Mouse (Mus musculus) cerebellum, postnatal 10 days (tissue): ENCODE data around the gene Ppp1r15a.
"Not testable (repeated sequence)": the region's sequence is repeated elsewhere in the genome, so short reads cannot be mapped to it uniquely, and the experiment has no call there.

Experiments used
- DNase-seq, 2 experiments: peaks; one replicate each; pipeline ENCODE4 v3.0.0; 2021; ENCODE audit warnings: mixed read lengths in 2 of 2

The Ppp1r15a gene

DNA sequence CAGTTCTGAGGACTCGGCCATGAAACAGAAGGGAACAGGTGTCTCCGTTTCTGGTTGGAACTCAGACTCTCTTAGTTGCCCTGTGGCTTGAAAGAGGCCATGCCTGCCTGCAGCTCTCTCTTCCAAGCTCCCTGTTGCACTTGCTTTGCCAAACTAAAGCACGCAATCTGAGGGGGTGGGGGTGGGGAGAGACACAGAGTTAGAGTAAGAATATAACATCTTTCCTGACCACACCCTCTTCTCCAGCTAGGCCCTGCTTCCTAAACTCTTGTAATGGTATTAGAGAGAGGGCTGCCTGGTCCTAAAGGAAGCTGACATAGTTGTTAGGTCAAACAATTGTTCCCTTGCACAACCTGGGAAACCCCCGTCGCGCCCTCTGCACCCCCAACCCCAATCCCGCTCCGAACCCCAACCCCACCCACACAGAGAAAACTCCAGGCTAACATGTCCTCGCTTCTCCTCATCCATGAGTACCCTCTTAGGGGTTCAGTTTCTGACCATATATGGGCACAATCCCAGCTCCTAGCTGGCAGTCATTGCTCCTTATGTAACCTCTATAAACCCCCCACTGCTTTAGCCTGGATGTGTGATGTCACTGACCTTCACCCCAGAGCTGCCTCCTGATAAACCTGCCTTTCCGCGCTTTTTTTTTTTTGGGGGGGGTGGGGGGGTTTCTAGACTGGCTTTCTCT lies 24.9 kb upstream of the Ppp1r15a start:
- DNase-seq = no peak

DNA sequence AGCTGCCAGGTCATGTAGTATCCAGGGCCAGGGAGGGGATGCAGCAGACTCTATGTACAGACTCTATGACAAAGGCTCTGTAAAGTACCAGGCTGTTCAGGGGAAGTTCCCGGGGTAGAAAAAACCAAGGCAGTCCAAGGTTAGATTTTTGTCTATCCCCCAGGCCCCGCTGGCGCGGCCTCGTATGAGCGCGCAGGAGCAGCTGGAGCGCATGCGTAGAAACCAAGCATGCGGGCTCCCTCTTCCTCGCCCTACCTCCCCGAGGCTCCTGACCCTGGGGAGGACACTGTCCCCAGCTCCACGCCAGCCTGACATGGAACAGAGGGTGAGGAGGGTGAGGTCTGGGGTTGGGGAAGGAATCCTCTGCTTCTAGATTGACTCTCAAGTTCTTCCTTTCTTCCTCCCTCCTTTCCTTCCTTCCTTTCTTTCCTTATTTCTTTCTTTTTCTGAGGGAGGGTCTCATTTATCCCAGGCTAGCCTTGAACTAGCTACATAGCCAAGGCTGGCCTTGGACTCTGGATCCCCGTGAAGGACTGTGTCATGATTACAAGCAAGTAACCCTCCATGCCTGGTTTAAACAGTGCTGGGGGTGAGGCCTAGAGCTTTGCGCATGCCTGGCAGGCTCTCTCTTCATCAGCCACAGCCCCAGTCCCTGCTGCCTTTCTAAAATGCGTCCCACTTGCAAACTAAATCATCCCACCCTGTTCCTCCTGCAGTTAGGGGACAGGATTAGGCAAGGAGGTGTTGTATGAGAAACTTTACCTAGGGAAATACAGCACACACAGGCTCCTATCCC lies 23.8 kb upstream of the Ppp1r15a start:
- no peak for DNase-seq

DNA sequence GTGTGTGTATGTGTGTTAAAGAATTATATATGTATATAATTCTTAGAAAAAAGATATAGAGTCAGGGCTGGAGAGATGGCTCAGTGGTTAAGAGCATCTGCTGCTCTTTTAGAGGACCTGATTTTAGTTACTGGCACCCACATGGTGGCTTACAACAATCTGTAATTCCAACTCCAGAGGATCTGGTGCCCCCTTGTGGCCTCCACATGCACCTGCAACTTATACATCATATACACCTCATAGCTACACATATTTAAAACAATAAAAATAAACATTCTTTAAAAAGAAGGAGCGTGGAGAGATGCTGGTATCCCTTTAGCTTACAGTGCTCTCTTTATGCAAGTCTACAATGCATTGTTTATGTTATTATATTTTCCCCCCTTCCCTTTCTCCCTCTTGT lies 18.5 kb upstream of the Ppp1r15a start:
- DNase-seq = no peak

DNA sequence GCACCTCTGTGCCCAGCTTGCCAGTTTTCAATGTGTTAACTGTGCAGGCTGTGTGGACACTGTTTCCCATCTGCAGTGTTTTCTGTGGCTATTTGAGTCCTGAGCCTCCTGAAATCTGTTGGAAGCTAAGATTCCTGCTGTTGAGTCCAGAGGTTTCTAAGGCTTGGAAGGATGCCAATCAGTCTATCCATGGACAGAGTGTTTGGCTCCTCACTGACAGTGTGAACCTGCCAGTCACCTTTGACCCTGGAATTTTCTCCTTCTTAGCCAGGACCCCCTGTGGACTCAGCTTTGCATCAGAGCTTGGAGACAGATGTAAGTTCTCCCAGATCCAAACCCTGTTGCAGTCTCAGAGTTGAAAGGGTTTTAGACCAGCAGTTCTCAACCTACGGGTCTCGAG lies 14.1 kb upstream of the Ppp1r15a start:
- peak in 1 of 2 experiments; percentile 40 for DNase-seq

DNA sequence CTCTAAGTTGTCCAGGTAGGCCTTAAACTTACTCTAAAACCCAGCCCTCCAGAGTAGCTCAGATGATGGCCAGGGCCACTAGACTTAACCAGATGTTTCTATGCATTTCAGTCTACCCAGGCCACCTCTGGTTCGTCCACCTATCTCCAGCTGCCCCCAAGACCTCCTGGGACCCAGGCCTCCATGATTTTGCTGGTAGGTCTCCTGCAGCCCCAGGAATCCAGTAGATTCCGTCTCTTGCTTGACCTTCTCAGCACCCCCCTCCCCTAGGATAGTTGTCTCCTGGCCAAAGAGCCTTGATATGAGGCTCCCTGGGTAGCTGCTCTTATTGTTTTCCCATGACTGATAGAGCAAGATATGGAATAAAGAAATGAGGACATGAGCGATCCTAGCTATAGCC lies 13.0 kb upstream of the Ppp1r15a start:
- DNase-seq = peak in 1 of 2 experiments; percentile 19

DNA sequence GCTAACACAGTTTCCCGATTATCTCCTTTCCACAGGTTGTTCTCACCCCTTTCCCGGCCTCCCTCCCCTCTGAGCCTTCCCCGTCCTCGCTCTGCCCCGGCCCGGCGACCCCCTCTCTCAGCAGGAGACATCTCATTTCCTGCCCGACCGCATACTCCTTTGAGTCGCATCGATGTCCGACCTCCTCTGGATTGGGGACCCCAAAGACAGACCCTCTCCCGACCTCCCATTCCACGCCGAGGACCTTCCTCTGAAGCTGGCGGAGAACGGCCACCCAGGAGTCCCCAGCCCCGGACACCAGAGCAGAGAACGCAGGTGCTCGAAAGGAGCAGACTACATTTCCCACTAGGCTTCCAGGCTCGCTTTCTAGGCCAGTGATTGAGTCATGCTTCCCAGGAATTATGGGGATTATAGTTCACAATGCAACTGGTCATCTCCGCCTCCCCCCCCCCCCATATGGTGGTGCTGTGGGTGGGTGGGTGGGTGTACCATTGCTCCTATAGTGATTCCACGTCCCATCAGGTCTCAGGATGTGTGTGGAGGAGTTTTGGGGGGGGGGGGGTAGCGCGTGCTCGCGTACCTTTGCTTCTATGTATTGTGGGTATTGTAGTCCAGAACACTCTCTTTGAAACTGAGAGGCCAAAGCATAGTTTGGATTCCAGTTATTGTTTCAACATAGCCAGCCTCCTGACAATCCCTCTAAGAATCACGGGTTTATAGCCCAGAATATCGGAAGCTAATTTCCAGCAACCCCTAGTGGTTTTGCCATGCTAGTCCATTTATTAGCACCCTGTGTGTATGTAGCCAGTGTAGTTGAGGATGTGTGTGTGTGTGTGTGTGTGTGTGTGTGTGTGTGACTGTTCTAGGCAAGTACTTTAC lies 12.3 kb upstream of the Ppp1r15a start:
- DNase-seq = peak; percentile 81

DNA sequence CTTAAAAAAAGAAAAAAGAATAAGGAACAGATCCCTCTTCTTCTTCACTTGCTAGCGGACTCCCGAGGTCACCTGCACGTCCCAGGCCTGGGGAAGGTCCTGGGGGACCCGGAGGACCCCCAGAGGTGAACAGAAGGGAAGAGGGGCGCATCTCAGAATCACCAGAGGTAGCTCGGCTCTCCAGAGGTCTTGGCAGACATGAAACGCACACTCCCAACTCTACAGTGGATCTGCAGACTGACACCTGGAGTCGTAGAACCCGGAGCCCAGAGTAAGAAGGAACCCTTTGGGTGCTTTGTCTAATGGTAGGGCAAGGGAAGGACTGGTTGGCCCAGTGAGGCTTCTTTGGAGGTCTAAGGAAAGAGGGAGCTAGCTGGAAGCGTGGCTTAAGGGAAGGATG lies 11.5 kb upstream of the Ppp1r15a start:
- no peak for DNase-seq

DNA sequence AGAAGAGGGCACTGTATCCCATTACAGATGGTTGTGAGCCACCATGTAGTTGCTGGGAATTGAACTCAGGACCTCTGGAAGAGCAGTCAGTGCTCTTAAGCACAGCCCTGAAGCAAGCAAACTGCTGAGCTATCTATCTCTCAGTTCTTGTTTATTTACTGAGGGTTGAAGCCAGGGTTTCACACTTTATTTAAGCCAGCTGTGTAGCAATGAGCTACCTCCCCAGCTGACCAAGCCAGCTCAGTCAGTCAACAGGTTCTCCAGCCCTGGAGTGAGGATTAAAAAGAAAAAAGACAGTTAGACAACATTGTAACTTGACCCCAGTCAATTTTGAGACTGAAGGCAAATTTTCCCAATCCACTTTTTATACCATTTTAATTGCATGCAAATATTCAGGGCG lies 9.6 kb upstream of the Ppp1r15a start:
- DNase-seq = no peak

DNA sequence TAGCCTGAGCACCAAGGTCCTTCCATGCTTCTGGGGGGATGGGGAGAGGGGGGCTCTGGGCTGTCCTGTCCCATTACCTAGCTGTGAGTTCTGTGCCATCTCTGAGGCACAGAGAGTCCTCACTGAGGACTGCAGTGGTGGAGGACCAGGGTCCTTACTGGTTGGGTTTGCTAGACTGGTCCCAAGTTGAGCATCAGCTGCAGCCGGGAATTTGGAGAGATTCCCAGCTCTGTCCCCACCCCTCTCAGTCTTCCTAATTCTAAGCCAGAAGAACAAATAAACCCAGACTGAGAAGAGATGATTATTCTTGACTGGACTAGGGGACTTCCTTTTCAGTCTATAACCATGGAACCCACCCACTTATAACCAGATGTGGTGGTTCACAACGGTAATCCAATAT lies 4.6 kb upstream of the Ppp1r15a start:
- DNase-seq = no peak

DNA sequence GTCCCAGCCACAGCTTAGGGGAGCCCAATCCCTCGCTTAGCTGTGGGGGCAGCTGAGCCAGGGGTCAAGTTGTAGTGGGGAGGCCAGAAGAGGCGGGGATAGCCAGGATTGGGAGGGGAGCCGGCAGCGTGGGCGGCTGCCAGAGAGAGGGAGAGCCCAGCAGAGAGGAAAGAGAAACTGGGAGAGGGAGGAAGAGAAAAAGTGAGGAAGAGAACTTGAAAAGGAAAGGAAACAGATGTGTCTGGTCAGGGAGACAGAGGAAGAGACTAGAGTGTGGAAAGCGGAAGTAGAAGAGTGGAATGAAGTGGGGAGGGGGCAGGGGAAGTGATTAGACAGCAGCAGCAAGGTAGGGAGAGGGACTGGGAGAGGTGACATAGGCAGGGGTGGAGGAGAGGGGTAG lies 3.4 kb upstream of the Ppp1r15a start:
- no peak for DNase-seq

DNA sequence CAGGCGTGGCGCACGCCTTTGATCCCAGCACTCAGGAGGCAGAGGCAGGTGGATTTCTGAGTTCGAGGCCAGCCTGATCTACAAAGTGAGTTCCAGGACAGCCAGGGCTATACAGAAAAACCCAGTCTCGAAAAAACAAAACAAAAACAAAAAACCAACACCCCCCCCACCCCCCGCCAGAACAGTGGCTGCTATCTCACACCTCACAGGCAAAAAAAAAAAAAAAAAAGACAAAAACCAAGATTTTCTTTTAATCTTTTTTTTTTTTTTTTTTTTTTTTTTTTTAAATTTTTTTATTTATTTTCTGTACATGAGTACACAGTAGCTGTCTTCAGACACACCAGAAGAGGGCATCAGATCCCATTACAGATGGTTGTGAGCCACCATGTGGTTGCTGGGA lies 1.1 kb upstream of the Ppp1r15a start:
- DNase-seq = not testable (repeated sequence)

DNA sequence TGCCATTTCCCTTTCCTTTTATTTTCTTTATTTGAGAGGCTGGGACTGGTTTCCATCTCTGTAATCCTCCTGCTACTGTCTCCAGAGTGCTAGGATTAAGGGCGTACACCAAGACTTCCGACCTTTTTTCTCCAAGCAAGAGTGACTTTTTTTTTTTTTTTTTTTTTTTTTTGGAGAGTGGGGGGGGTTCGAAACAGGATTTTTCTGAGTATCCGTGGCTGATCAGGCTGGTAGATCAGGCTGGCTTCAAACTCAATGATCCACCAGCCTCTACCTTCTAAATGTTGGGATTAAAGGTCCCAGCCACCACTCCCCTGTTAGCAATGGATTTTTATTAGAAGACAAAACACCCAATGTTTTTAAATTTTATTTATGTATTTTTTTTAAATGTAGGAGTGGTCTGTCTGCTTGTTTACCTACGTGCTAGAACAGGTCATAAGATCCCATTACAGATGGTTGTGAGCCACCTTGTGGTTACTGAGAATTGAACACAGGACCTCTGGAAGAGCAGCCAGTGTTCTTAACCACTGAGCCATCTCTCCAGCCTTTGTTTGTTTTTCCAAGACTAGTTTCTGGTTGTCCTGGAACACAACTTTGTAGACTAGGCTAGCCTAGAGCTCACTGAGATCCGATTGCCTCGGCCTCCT lies 529 bp upstream of the Ppp1r15a start:
- DNase-seq = peak in 1 of 2 experiments; percentile 43

DNA sequence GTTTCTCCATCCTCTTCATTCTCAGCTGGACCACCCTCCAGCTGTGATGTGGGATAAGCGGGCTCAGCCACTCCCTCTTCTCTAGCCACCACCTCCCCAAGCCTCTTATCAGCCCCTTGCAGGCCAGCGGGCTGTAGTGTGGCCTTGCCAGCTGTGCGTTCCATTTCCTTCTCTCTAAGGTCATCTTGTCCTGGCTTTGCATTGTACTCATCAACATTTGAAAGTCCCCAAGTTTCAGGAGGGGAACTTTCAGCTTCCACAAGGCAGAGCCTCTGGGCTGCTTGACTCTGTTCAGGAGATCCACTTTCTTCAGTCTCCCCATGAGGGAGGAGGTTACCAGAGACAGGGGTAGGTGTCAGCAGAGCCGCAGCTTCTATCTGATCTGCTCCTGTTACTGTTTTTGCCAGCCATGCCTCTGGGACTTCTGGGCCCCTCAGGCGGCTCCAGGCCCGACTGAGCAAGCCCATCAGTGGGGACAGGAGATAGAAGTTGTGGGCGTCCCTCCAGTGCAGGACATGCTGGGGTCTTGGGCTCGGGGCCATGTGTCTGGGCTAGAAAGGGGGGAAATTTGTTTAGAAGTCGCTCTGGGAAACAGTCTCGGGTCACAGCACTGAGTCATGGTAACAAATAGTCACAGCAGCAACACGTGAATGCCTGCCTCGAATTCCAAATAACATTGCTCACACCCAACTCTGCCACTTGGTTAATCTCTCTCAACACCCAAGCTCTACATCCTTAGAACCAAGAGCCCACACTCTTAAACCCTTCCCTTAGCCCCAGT lies 1.0 kb downstream of the Ppp1r15a start:
- DNase-seq = peak; percentile 39 to 53

DNA sequence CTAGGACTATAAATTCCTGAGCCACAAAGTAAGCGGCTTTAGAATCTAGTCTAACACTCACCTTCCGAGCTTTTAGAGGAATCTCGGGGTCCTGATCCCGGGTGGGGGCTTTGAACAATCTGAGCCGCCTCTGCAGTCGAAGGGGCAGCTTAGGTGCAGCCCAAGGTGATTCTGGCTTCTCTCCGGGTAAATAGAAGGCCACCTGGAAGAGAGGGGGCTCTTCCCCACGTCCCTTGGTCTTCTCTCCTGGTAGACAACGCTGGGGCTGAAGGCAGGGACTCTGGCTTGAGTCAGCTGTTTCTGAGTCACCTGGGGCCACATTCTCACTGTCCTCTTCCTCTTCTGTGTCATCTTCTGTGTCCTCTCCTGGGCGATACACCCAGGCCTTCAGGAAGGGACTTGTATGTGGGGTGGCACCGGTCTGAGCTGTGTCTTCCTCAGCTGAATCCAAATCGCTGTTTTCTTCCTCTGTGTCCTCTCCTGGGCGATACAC lies 2.3 kb downstream of the Ppp1r15a start:
- no peak for DNase-seq

DNA sequence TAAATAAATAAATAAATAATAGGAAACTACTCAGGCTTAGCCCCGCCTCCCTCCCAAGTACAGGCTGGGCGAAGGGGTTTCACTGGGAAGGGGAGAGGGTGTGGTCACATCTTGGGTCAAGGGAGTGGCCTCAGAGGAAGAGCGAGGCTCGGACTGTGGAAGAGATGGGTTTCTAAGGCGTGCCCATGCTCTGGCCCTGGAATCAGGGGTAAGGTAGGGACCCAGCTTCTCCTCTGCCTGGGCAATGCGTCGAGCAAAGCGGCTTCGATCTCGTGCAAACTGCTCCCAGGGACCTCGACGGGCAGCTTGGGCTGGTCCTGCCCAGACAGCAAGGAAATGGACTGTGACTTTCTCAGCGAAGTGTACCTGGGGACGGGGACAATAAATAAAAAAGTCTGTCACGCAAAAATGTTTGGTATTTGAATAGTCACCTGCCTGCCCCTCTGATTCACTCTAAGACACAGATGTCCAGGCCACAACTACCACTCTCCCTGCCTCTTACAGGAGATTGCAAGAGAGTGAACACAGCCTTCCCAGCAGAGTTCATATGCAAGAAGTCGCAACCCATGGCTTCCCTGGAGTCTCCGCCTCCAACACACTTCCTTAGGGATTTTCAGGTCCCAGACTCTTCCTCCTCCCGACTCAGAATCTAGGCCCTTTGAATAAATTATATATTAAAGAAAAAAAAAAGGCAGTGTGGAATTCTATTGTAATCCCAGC lies 3.0 kb downstream of the Ppp1r15a start:
- DNase-seq = no peak

DNA sequence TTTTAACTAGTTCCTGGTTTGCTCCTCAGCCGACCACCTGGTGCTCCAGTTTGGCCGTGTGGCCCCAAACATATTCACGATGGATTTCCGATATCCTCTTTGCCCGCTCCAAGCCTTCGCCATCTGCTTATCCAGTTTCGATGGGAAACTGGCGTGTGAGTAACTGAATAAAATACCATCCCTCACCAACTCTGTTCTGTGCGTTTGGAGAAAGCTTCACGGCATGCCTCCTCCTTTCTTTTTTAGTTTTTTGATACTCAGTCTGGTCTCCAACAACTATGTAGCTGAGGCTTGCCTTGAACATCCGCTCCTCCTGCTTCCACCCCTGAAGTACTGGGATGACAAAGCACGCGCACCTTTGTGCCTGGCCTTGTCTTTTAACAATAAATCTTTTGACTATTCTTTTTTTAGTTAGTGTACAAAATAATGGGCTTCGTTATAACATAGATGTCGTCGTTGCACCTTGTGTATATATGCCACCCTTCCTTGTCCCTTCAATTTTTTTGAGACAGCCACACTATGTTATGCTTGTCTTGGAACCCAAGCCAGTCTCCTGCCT lies 3.8 kb downstream of the Ppp1r15a start:
- DNase-seq = no peak

DNA sequence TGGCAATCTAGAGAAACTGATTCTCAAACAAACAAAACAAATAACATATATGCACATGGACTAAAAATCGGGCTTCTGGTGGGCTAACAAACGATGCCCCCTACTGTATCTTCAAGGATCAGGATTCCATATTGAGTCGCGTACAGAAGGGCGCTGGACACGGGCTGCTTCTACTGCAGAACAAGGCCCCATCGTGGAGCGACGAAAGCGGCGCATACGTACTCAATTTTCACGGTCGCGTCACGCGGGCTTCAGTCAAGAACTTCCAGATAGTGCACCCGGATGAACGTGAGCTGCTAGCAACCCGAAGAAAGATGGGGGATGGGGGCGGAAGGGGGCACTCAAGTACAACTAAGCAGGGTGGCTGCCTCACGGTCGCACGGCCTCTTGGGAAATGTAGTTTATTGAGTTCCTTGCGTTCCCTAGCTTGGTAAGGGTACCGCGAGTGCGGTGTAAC lies 4.3 kb downstream of the Ppp1r15a start:
- peak; percentile 94 to 96 for DNase-seq

DNA sequence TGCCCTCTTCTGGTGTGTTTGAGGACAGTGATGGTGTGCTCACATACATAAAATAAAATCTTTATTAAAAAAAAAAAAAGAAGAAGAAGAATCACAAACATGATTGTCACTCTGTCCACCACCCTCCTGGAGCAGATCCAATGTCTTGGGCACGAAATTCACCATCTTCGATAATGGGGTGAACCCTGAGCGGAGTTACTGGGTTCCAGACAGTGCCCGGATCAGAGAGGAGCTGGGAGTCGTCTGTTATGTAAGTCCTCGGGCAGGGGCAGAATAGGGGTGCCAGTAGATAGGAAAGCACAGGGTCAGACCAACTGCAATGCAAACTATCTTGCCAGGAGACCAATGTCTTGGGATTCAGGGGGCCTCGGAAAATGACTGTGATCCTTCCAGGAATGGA lies 5.5 kb downstream of the Ppp1r15a start:
- peak in 1 of 2 experiments; percentile 35 for DNase-seq

DNA sequence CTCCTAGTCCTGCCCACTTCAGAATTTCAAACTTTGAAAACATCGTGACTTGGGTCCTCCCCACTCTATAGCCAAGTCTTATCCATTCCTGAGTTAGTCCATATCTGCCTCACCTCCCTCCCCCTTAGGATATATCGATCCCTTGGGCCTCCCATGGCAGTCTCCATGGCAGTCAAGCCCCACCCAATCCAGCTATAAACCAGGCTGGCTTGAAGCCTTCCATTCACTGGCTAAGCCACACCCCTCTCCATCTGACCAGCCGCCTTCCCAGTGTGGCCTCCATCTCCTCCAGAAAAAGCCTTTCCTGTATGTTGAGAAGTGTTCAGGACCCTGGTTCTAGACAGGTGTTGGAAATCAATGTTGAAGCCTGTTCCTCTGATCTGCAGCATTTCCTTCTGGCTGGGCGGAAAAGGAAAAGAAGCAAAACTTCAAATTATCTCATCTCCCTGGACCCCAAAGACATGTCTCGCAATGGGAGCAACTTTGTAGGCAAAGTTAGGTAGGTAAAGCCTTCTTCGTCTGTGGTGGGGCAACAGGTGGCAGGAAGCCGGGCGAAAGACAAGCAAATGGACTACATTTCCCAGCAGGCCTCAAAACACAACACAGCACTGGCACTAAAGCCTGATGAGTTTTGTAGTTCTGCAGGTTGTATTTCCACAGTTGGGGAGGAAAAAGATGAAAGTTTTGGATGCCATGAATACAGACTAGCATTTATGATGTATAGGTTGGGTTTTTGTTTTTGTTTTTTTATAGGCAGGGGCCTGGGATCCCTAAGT lies 6.5 kb downstream of the Ppp1r15a start:
- peak; percentile 44 to 46 for DNase-seq

DNA sequence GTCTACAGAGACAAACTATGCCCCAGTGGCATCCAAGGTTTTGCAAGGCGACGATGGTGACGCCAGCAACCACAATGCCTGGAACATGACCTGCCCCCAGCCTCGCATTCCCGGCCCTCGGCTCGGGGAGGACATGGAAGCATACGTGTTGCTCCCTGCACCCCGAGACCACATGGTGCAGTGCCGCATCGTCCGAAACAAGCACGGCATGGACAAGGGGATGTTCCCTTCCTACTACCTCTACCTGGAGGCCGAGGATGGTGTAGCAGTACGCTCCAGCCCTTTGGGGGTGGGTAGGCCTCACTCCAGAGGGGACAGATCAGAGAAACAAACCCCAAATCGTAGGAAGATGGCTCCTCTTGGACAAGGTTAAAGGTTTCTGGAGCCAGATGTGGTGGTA lies 7.5 kb downstream of the Ppp1r15a start:
- DNase-seq = no peak
